Mouse (Mus musculus) stomach, postnatal 0 days (tissue): ENCODE measurements around the gene Taok3. TPM values are rescaled to one million over a fixed set of nuclear protein-coding genes. Genes with fewer than 3 reads are reported as not detected.

Experiments used
- ATAC-seq: fragments of 200-750 bp; cut with Nextera tagmentation; 2 replicates; pipeline ENCODE4 v1.8.0; 2017; ENCODE audit not compliant: low FRiP score, low TSS enrichment
- DNase-seq: peaks from one replicate; pipeline ENCODE4 v3.0.0-alpha.2; 2016; ENCODE audit warnings: low spot score
- H3K27ac ChIP-seq: fragments of 300-500 bp; sonication (generic); replicated peaks from 2 replicates; pipeline ENCODE4 v1.5.1; 2014; ENCODE audit warnings: mild to moderate bottlenecking, control low read depth
- H3K27me3 ChIP-seq: fragments of 300-500 bp; sonication (generic); 2 replicates; pipeline ENCODE4 v1.6.1; 2014; ENCODE audit warnings: low read length; ENCODE audit not compliant: control insufficient read depth, insufficient read depth
- H3K36me3 ChIP-seq: fragments of 300-500 bp; sonication (generic); 2 replicates; pipeline ENCODE4 v1.6.1; 2014; ENCODE audit warnings: low read length, mixed read lengths; ENCODE audit not compliant: control insufficient read depth, insufficient read depth
- H3K4me1 ChIP-seq: fragments of 300-500 bp; sonication (generic); replicated peaks from 2 replicates; pipeline ENCODE4 v1.6.1; 2014; ENCODE audit warnings: antibody characterized with exemption; ENCODE audit not compliant: control insufficient read depth, insufficient read depth
- H3K4me2 ChIP-seq: fragments of 300-500 bp; sonication (generic); replicated peaks from 2 replicates; pipeline ENCODE4 v1.6.1; 2014; ENCODE audit warnings: low read depth, mild to moderate bottlenecking, control low read depth, moderate library complexity
- H3K4me3 ChIP-seq: fragments of 300-500 bp; sonication (generic); 2 replicates; pipeline ENCODE4 v1.5.1; 2014; ENCODE audit warnings: low read depth, low read length, control low read depth
- H3K9ac ChIP-seq: fragments of 300-500 bp; sonication (generic); 2 replicates; pipeline ENCODE4 v1.6.1; 2014; ENCODE audit warnings: mild to moderate bottlenecking, low read length, control low read depth, mixed read lengths
- H3K9me3 ChIP-seq: fragments of 300-500 bp; sonication (generic); 2 replicates; pipeline ENCODE4 v1.6.1; 2016; ENCODE audit warnings: low read length; ENCODE audit not compliant: control insufficient read depth
- CTCF ChIP-seq: IDR thresholded peaks from 2 replicates; pipeline ENCODE4 v1.5.1; 2016; ENCODE audit warnings: antibody characterized with exemption, low read depth, mild to moderate bottlenecking, moderate library complexity
- EP300 ChIP-seq: optimal IDR thresholded peaks from 2 replicates; pipeline ENCODE3; 2016; ENCODE audit warnings: antibody characterized with exemption
- WGBS: fragments of 180-500 bp; shearing (Covaris S2); extraction: QIAGEN DNeasy Blood & Tissue Kit; methylation state at CpG from one replicate; pipeline ENCODE4 v1.1.7; 2014; 5-methylcytosine and 5-hydroxymethylcytosine counted together
- polyA plus RNA-seq: library from polyadenylated mRNA; unstranded; fragments of >200 nt; fragmentation: Nextera tagmentation; extraction: Ambion mirVana; gene quantifications from 2 replicates; pipeline ENCODE4 v1.2.1, GENCODE M21; 2015

The Taok3 gene
- polyA plus RNA-seq, 1 experiment from 2014 or later: 24.2 TPM

GRCm38 (mm10) chr5:117263566-117263965 lies 143.6 kb downstream of the Taok3 start:
- Histone ChIP-seq H3K9me3 (no peaks in the 10 kb centered on the region), H3K27me3 (no peaks in the 10 kb centered on the region), H3K9ac (no peak overlapping the region), H3K27ac (no peak overlapping the region), H3K36me3 (peaks cover 24% of the 10 kb centered on the region), H3K4me3 (no peak overlapping the region), H3K4me2 (no peak overlapping the region), H3K4me1 (no peaks in the 10 kb centered on the region)
- DNase-seq (no peak), ATAC-seq (no peak)
- no peak for TF ChIP-seq EP300
- 80% methylated on average over 21 of the region's 21 CpGs for WGBS

DNA sequence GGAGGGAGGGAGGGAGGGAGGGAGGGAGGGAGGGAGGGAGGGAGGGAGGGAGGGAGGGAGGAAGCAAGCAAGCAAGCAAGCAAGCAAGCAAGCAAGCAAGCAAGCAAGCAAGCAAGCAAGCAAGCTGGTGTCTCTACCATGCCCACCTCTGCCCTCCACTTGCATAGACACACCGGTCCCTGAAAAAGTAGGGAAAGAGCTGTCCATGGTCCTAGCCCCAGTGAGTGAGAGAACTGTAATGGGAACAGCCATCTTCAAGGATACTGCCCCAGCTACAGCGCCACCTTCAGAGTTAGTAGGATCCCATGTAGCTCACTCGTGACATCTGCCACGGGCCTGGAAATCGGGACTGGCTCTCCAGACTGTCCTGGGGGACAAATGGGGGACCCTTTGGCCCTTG lies 144.8 kb downstream of the Taok3 start:
- H3K4me2 ChIP-seq: no peak overlapping the region
- H3K27me3 ChIP-seq: no peaks in the 10 kb centered on the region
- ATAC-seq (no peak), DNase-seq (no peak)
- no peak overlapping the region for H3K4me3 ChIP-seq
- no peaks in the 10 kb centered on the region for H3K4me1 ChIP-seq
- no peak for TF ChIP-seq EP300
- H3K36me3 ChIP-seq: peaks cover 24% of the 10 kb centered on the region
- WGBS: 57% methylated on average over 5 of the region's 5 CpGs
- no peak overlapping the region for H3K9ac ChIP-seq
- no peak overlapping the region for H3K27ac ChIP-seq
- no peaks in the 10 kb centered on the region for H3K9me3 ChIP-seq

DNA sequence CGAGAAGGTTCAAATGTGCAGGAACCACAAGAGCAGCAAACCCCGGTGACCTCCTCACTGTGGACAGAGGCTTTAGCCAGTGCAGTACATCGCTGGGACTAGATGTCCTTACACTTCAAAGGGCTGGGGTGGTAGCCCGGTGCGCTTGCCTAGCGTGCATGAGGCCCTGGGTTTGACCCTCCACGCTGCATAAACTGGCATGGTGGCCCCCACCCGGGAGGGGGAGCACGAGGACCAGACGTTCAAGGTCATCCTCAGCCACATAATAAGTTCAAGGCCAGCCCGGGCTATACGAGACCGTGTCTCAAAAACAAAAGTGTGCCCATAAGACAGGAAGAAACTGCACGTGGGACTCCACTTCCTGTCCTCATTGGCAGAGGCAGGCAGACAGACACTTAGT lies 148.0 kb downstream of the Taok3 start:
- no peak for ATAC-seq
- Histone ChIP-seq H3K9ac (no peak overlapping the region), H3K27me3 (no peaks in the 10 kb centered on the region), H3K4me2 (no peak overlapping the region), H3K4me3 (no peak overlapping the region), H3K9me3 (no peaks in the 10 kb centered on the region), H3K4me1 (no peaks in the 10 kb centered on the region), H3K27ac (no peak overlapping the region), H3K36me3 (peaks cover 19% of the 10 kb centered on the region; the same call in 1 of the 2 replicates)
- TF ChIP-seq CTCF: no peak
- no peak for TF ChIP-seq EP300
- no peak for DNase-seq
- WGBS: 73% methylated on average over 14 of the region's 14 CpGs

DNA sequence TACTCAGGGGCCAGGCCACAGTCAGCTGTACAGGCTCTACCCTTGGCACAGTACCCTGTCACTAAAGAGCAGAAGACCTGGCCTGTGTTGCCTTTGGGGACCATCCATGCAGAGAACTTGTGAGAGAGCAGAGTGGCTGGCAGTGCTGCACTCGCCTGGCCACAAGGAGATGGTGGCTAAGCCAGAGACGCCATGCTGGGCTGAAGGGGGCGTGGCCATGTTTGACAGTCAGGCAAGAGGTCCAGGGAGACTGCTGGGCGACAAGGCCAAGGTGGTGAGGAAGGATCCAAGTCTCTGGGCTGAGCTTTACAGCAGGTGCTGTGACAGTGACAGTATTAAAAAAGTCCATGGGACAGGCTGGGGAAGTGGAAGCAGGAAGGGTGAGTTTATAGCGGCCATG lies 148.8 kb downstream of the Taok3 start:
- no peak overlapping the region for H3K4me2 ChIP-seq
- TF ChIP-seq EP300 (no peak), CTCF (no peak)
- H3K36me3 ChIP-seq: peaks cover 11% of the 10 kb centered on the region; the same call in 1 of the 2 replicates
- H3K4me1 ChIP-seq: no peaks in the 10 kb centered on the region
- H3K9me3 ChIP-seq: no peaks in the 10 kb centered on the region
- 58% methylated on average over 5 of the region's 5 CpGs for WGBS
- H3K27me3 ChIP-seq: no peaks in the 10 kb centered on the region
- ATAC-seq: no peak
- H3K4me3 ChIP-seq: no peak overlapping the region
- H3K9ac ChIP-seq: no peak overlapping the region
- DNase-seq: no peak
- no peak overlapping the region for H3K27ac ChIP-seq

DNA sequence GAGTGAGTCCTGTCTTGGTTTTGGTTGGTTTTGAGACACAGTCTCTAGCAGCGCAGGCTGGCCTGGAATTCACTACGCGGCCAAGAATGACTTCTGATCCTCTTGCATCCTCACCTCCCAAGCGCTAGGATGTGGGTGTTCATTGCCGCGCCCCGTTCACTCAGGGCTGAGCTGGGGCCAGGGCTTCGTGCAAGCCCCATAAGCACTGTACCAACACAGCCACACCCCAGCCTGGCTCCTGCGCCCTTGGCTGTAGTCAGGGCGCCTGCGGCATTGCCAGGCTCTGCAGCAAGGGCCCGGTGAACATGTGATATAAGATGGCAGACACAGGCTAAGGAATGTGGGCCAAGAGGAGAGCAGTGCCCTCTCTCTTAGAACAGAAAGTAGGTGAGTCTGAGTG lies 149.5 kb downstream of the Taok3 start:
- Histone ChIP-seq H3K9me3 (no peaks in the 10 kb centered on the region), H3K27ac (no peak overlapping the region), H3K4me3 (no peak overlapping the region), H3K36me3 (peaks cover 8% of the 10 kb centered on the region; the same call in 1 of the 2 replicates), H3K27me3 (no peaks in the 10 kb centered on the region), H3K9ac (no peak overlapping the region), H3K4me1 (no peaks in the 10 kb centered on the region), H3K4me2 (no peak overlapping the region)
- peak; percentile 52 for DNase-seq
- ATAC-seq: peak; percentile 72
- no peak for TF ChIP-seq CTCF
- TF ChIP-seq EP300: no peak
- WGBS: 85% methylated on average over 12 of the region's 12 CpGs

- Histone ChIP-seq H3K9me3 (no peaks in the 10 kb centered on the region), H3K4me3 (no peak overlapping the region), H3K27ac (no peak overlapping the region), H3K4me2 (no peak overlapping the region), H3K36me3 (0 out of 2 replicates have a peak, but pooled peaks cover 5% of the 10 kb centered on the region), H3K4me1 (no peaks in the 10 kb centered on the region), H3K27me3 (no peaks in the 10 kb centered on the region), H3K9ac (no peak overlapping the region)
- no peak for ATAC-seq
- no peak for DNase-seq
- 86% methylated on average over 14 of the region's 14 CpGs for WGBS
- no peak for TF ChIP-seq CTCF
- no peak for TF ChIP-seq EP300
These were observed 152.0 kb downstream of the Taok3 start for GRCm38 (mm10) chr5:117271945-117272344.
